Mouse (Mus musculus) lung, embryonic 14.5 days (tissue): ENCODE measurements around the gene Gm17334. TPM values are rescaled to one million over a fixed set of nuclear protein-coding genes. Genes with fewer than 3 reads are reported as not detected.

ENCODE experiments used
- ATAC-seq: fragments of 200-750 bp; cut with Nextera tagmentation; 2 replicates; pipeline ENCODE4 v1.8.0; 2017; ENCODE audit warnings: mild to moderate bottlenecking, moderate TSS enrichment, moderate library complexity; ENCODE audit not compliant: insufficient read depth
- DNase-seq: peaks from one replicate; pipeline ENCODE4 v3.0.0-alpha.2; 2015
- H3K27ac ChIP-seq: fragments of 300-500 bp; sonication (generic); 2 replicates; pipeline ENCODE4 v1.5.1; 2014; ENCODE audit warnings: low read depth, mild to moderate bottlenecking, moderate library complexity
- H3K27me3 ChIP-seq: fragments of 300-500 bp; sonication (generic); 2 replicates; pipeline ENCODE4 v1.6.1; 2014; ENCODE audit warnings: low read length, control low read depth; ENCODE audit not compliant: insufficient read depth
- H3K36me3 ChIP-seq: fragments of 300-500 bp; sonication (generic); 2 replicates; pipeline ENCODE4 v1.6.1; 2014; ENCODE audit warnings: control low read depth; ENCODE audit not compliant: insufficient read depth
- H3K4me1 ChIP-seq: fragments of 300-500 bp; sonication (generic); 2 replicates; pipeline ENCODE4 v1.6.1; 2014; ENCODE audit warnings: antibody characterized with exemption, control low read depth; ENCODE audit not compliant: insufficient read depth
- H3K4me2 ChIP-seq: fragments of 300-500 bp; sonication (generic); 2 replicates; pipeline ENCODE4 v1.6.1; 2014; ENCODE audit warnings: mild to moderate bottlenecking
- H3K4me3 ChIP-seq: fragments of 300-500 bp; sonication (generic); 2 replicates; pipeline ENCODE4 v1.5.1; 2014; ENCODE audit warnings: low read depth, low read length
- H3K9ac ChIP-seq: fragments of 300-500 bp; sonication (generic); 2 replicates; pipeline ENCODE4 v1.6.1; 2014
- H3K9me3 ChIP-seq: fragments of 300-500 bp; sonication (generic); 2 replicates; pipeline ENCODE4 v1.6.1; 2016; ENCODE audit warnings: low read depth, low read length, control low read depth
- CTCF ChIP-seq: IDR thresholded peaks from 2 replicates; pipeline ENCODE4 v1.5.1; 2016; ENCODE audit warnings: antibody characterized with exemption, low read depth
- WGBS: fragments of 180-500 bp; shearing (Covaris S2); extraction: QIAGEN DNeasy Blood & Tissue Kit; methylation state at CpG from one replicate; pipeline ENCODE4 v1.1.7; 2014; 5-methylcytosine and 5-hydroxymethylcytosine counted together
- polyA plus RNA-seq: library from polyadenylated mRNA; unstranded; fragments of >200 nt; fragmentation: Nextera tagmentation; extraction: Ambion mirVana; gene quantifications from 2 replicates; pipeline ENCODE4 v1.2.1, GENCODE M21; 2014

Gm17334 gene
- polyA plus RNA-seq, 1 experiment from 2014 or later, result 0.28 TPM

- ATAC-seq (peak; percentile 89), DNase-seq (peak; percentile 89)
- peak overlapping the region; percentile 87 for H3K4me2 ChIP-seq
- no peaks in the 10 kb centered on the region for H3K4me1 ChIP-seq
- H3K9me3 ChIP-seq, result no peaks in the 10 kb centered on the region
- H3K27me3 ChIP-seq, result no peaks in the 10 kb centered on the region
- H3K27ac ChIP-seq, result peak overlapping the region; percentile 73
- no peak for TF ChIP-seq CTCF
- H3K36me3 ChIP-seq, result peaks cover 23% of the 10 kb centered on the region
- H3K9ac ChIP-seq, result peak overlapping the region; percentile 71
- H3K4me3 ChIP-seq, result peak overlapping the region; percentile 71
- under 1% methylated on average over 75 of the region's 75 CpGs for WGBS
Observed at GRCm38 (mm10) chr11:53770125-53770791, 2.7 kb downstream of the Gm17334 start.

- Histone ChIP-seq H3K27me3 (no peaks in the 10 kb centered on the region), H3K36me3 (peaks cover 18% of the 10 kb centered on the region), H3K9ac (peak within 1 kb of the TSS; percentile 71), H3K4me3 (peak within 1 kb of the TSS; percentile 71), H3K4me2 (peak within 1 kb of the TSS; percentile 87), H3K4me1 (0 out of 2 replicates have a peak, but pooled peaks cover under 1% of the 10 kb centered on the region), H3K9me3 (no peaks in the 10 kb centered on the region), H3K27ac (peak within 1 kb of the TSS; percentile 73)
- no peak for TF ChIP-seq CTCF
- WGBS, result under 1% methylated on average over 40 of the region's 40 CpGs
- ATAC-seq (peak; percentile 95), DNase-seq (peak; percentile 95)
Observed at GRCm38 (mm10) chr11:53769760-53770124, 3.2 kb downstream of the Gm17334 start, which contains the start of gene Irf1. TSS of gene Irf1 (plus strand) at chr11:53770014.

GRCm38 (mm10) chr11:53769185-53769576, 3.8 kb downstream of the Gm17334 start:
- H3K9ac ChIP-seq, result no peak overlapping the region
- no peak overlapping the region for H3K27ac ChIP-seq
- no peaks in the 10 kb centered on the region for H3K27me3 ChIP-seq
- H3K36me3 ChIP-seq, result peaks cover 13% of the 10 kb centered on the region; the same call in 1 of the 2 replicates
- ATAC-seq, result no peak
- WGBS, result 48% methylated on average over 12 of the region's 12 CpGs
- no peak for TF ChIP-seq CTCF
- no peaks in the 10 kb centered on the region for H3K9me3 ChIP-seq
- H3K4me2 ChIP-seq, result peak overlapping the region; percentile 87
- no peak for DNase-seq
- H3K4me3 ChIP-seq, result peak overlapping the region; percentile 71
- 0 out of 2 replicates have a peak, but pooled peaks cover 6% of the 10 kb centered on the region for H3K4me1 ChIP-seq

GRCm38 (mm10) chr11:53768422-53769184, 4.4 kb downstream of the Gm17334 start:
- DNase-seq (no peak), ATAC-seq (no peak)
- H3K36me3 ChIP-seq, result peaks cover 9% of the 10 kb centered on the region; the same call in 1 of the 2 replicates
- H3K4me3 ChIP-seq, result no peak overlapping the region
- H3K9me3 ChIP-seq, result no peaks in the 10 kb centered on the region
- peaks cover 7% of the 10 kb centered on the region; the same call in 1 of the 2 replicates for H3K4me1 ChIP-seq
- no peak overlapping the region for H3K27ac ChIP-seq
- no peak overlapping the region for H3K4me2 ChIP-seq
- TF ChIP-seq CTCF, result no peak
- WGBS, result 66% methylated on average over 13 of the region's 13 CpGs
- no peak overlapping the region for H3K9ac ChIP-seq
- no peaks in the 10 kb centered on the region for H3K27me3 ChIP-seq

GRCm38 (mm10) chr11:53764581-53764980, 8.4 kb downstream of the Gm17334 start:
- TF ChIP-seq CTCF, result no peak
- 48% methylated on average over 5 of the region's 5 CpGs for WGBS
- no peaks in the 10 kb centered on the region for H3K36me3 ChIP-seq
- H3K4me3 ChIP-seq, result no peak overlapping the region
- H3K4me1 ChIP-seq, result peaks cover 37% of the 10 kb centered on the region
- no peak overlapping the region for H3K9ac ChIP-seq
- ATAC-seq (no peak), DNase-seq (no peak)
- H3K4me2 ChIP-seq, result peak overlapping the region; percentile 72
- H3K27ac ChIP-seq, result peak overlapping the region; percentile 97; the same call in 1 of the 2 replicates
- no peaks in the 10 kb centered on the region for H3K9me3 ChIP-seq
- no peaks in the 10 kb centered on the region for H3K27me3 ChIP-seq

GRCm38 (mm10) chr11:53763496-53764140, 9.4 kb downstream of the Gm17334 start:
- Histone ChIP-seq H3K4me1 (peaks cover 45% of the 10 kb centered on the region), H3K9ac (peak overlapping the region; percentile 58), H3K9me3 (no peaks in the 10 kb centered on the region), H3K27me3 (no peaks in the 10 kb centered on the region), H3K27ac (peak overlapping the region; percentile 97), H3K4me2 (peak overlapping the region; percentile 72), H3K36me3 (no peaks in the 10 kb centered on the region), H3K4me3 (peak overlapping the region; percentile 23)
- TF ChIP-seq CTCF, result peak; percentile 60
- ATAC-seq (peak; percentile 78), DNase-seq (peak; percentile 93)
- WGBS, result under 1% methylated on average over 33 of the region's 33 CpGs
